Mouse (Mus musculus) heart, postnatal 0 days (tissue): ENCODE data around the gene Dpysl4.

Source experiments
- CTCF ChIP-seq: IDR thresholded peaks from 2 replicates; pipeline ENCODE4 v1.5.1; 2016; ENCODE audit warnings: antibody characterized with exemption, control low read depth, low read depth
- EP300 ChIP-seq: IDR thresholded peaks from 2 replicates; pipeline ENCODE4 v1.6.1; 2016; ENCODE audit warnings: antibody characterized with exemption, low read depth

- TF ChIP-seq EP300 (no peak), CTCF (no peak)
Measured at GRCm38 (mm10) chr7:139101826-139102225, 16.0 kb downstream of the Dpysl4 start.
